Mouse (Mus musculus): ENCODE data around the gene Ccdc187.

The Ccdc187 gene

DNA sequence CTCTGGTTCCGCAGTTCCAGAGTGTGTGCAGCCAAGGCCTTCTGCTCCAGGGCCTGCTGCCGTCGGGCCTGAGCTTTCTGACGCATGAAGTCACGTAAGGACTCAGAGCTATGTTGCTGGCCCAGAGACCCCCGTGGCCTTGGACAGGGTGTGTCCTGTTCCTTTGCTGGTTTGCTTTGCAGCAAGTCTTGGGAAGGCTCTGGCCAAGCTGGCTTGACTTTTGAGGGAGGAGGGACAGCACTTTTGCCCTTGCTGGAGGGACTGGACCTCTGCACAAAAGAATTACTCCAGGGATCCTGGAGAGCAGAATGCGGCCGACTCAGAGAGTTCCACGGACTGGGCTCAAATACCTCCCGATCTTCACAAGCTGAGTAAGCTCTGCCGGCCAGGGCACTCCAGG, 13.8 kb downstream of the Ccdc187 start:
- no peak for DNase-seq (ENCODE audit: low spot score)

DNA sequence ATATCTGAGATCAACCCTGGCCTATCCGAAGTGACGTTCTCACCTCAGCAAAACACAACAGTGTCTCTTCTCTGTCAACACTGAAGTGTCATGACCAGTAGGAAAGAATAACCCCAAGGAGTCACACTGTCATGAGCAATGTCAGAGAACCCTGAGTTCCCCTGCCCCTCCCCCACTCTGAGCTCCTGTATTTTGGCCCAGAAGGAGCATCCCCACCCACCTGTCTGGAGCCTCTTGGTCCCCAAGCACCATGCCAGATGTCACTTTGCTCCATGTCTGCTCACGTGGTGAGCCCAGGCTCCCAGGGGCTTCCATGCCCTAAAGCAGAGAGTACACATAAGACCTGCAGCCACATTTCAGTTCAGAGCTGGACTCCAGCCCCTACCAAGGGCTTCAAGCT, 14.6 kb downstream of the Ccdc187 start:
- DNase-seq (ENCODE audit: low spot score), result no peak

DNA sequence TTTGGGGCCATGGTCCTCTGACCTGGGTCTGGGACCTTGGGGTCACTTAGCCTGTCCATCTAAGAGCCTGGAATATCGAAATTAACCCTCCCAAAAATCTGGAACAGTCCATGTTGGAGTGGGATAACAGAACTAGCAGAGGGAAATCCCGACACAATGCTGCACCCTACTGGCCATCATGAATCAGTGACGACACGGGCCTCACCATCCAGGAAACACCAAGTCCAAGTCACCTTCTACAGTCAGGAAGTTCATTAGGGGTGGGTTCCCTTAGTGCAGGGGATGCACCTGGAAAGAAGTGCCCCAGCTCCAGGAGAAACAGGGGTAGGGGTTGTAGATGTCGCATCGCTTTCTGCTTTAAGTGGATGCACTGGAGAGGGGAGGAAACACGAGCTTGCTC, 20.7 kb downstream of the Ccdc187 start:
- peak; percentile 51 for DNase-seq (ENCODE audit: low spot score)

DNA sequence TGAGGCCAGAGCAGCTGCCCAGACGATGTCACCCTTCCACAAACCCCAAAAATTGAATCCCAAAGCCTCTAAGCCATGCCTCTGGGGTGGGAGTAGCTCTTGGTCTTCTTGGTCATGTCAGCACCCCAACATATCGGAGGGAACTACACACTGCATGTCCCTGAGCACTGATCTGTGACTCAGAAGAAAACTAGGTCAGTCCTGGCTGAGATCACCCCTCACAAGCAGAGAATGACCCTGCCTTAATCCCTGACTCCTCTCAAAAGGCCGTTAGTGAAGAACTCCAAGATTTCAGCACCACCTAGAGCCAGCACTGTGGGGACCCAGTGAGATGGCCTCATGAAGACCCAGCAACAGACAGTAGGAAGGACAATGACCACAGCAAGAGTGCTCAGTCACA, 26.1 kb downstream of the Ccdc187 start:
- DNase-seq (ENCODE audit: low spot score), result no peak

DNA sequence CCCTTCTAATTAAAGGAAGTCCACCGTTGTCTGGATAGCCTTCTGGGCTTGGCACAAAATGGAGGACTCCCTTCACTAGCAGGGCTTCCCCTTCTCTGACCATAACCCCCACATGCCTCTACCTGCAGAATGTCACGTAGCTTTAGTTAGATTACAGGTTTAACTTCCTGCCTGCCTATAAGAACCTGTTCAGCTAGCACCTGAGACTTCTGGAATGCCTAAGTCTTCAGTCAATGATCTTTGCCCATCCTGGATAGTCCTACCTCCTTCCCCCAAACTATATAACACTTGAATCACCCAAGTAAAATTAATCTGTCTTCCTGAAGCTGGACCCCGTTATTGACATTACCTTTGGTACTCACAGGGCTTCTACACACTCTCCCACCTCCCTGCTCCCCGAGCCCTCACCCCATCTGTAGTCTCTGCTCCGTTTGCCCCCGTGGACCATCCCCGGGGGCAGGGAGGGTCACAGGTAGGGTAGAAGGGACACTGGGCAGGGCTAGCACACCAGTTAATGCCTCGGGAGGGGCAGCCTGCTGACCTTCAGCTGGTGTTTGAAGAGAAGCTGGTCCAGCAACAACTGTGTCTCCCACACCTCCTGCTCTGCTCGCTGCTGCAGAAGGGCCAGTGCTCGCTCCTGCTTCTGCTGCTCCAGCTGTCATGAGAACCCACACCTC, 28.2 kb downstream of the Ccdc187 start:
- DNase-seq (ENCODE audit: low spot score), result no peak

DNA sequence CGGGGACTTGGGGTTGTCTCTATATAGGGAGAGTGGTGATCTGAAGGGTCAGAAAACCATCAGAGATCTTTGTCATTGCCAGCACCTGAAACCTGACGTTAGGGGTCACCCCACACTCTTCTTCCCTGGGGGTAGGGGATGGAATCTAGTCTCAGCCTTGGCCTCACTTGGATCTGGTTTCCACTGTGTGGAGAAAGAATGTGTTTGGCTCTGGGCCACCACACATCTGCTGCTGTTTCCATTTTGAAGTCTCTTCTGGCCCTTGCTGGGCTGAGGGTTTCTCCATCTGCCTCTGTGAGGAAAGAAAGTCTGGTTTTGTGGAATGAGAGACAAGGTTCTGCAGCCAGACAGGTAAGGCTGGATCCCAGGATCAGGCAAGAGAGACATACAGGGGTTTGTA, 29.3 kb downstream of the Ccdc187 start:
- DNase-seq (ENCODE audit: low spot score), result no peak

DNA sequence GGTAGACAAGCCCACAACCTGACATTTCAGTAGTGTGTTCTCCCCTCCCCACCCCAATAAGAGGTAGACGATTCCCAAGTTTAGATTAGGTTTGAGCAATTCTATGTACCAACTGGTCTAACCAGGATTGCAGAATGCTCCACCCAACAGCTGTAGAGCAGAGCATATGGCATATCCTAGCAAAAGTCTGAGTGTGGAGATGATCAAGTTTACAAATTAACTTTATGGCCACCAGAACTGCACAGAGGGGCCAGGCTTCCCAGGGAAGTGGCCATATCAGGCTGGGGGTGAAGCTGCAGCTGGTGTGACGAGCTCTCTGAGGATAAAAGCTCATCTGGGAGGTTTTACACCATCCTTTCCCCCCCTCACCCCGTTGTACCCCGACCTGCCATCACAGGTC, 29.7 kb downstream of the Ccdc187 start:
- no peak for DNase-seq (ENCODE audit: low spot score)

DNA sequence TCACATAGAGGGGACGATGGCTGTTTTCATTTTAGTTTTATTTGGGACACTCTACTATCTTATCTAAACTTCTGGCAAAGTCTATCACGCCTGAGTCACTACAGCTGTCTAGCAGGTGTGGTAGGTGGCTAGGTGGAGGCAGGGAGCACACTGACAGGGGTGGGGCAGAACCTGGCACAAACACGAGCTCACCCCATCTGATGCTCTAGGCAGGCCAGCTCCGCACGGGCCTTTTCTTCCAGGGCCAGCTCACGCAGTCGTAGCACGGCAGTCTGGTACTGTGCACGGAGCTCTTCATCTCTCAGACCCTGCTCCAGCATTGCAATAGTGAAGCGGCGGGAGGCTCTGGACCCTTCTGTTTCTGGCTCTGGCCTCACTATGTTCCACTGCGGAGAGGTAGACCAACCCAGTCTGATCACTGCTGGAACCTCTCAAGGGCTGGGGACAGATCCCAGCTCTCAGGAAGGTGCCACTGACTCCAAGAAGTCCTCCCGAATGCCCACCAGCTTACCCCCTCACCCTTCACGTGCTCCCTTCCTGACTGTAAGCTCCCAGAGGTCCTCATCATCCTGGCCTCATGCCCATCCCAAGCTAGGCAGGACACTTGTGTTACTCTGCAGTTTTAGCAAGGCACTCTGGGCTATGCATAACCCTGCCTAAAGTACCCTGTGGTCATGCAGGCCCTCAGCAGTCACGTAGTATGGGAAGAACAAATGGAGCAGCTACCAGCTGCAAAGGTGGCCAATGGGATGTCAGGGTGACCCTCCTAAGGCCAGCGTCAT, 36.9 kb downstream of the Ccdc187 start:
- no peak for DNase-seq (ENCODE audit: low spot score)

DNA sequence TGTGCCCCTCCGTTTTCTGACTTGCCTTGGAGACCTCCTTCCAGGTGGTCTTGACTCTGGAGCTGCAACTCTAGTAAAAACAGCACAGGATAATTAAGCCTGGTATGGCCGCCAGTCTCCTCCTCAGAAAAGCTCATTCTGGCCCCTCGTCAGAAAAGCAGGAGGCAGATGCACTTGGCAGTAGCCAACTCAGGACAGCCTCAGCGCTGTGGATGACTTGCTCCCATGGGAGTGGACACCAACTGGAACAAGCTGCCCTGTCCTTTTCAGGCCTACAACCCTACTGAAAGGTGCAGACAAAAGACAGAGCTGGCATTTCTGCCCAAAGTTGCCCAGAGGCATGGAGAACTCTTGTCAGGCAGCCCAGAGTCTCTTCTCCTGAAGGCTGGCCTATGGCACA, 39.5 kb downstream of the Ccdc187 start:
- no peak for DNase-seq (ENCODE audit: low spot score)

DNA sequence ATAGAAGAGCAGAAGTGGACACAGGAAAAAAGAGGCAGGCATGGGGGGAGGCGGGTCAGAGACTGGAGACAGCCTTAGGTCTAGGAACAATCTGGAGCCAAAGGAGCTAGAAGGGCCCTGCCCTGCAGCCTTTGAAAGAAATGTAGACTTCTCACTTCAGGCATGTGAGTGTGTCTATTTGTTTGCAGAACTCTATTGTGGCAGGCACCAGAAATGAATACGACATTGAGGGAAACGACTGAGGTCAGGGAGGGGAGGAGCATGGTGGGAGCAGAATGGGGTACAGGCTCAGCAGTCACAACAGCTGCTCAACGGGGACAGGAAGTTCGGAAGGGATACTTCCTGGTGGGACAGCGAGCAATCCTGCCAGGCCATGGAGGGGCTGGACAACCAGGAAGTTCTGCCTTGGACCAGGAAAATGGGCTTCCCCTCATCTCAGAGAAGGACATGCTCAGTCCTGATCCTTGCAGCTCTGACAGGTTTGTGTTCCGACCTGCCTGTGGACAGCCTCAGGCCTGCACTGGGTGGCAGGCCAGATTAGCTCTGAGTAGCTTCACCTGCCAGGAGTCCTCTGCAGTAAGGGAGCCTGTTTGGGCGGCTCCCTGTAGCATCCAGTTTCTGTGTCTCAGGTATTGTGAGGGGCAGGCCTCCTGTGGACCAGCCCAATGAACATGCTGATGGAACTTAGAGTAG, 41.7 kb downstream of the Ccdc187 start:
- no peak for DNase-seq (ENCODE audit: low spot score)

DNA sequence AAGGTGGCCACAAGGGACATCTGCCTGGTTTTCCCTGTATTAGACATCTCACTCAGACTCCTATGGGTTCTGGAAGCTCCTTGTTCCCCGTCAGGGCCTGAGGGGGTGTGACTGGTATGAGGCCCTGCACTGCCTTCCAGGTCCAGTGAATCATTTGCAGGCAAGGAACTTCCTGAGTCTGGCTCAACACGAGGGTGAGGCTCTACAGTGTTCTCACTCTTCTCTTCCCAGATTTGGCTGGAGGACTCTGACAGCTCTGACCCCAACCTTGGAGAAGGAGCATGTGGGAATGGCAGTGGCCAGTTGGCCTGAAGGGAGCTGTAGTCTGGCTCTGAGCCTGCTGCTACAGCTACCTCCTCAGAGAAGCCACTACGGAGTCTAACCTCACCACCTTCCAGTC, 46.8 kb downstream of the Ccdc187 start:
- DNase-seq (ENCODE audit: low spot score), result no peak

DNA sequence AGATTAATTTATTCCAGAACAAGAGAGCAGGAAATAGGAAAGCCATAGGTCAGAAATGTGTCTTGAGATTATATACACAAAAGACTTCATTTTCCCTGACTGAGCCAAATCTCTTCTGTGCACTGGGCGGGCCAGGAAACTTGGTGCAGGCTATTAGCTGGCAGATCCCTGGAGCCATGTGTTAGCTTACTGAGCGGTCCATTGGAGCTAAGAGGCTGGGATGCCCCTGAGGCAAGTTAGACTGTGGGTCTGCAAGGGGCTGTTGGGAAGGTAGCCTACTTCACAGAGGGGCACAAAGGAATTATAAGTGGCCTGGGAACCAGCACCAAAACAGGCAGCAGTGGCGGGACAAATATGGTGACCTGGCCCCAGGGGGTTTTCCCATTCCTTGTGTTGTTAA, 53.5 kb downstream of the Ccdc187 start:
- no peak for DNase-seq (ENCODE audit: low spot score)

DNA sequence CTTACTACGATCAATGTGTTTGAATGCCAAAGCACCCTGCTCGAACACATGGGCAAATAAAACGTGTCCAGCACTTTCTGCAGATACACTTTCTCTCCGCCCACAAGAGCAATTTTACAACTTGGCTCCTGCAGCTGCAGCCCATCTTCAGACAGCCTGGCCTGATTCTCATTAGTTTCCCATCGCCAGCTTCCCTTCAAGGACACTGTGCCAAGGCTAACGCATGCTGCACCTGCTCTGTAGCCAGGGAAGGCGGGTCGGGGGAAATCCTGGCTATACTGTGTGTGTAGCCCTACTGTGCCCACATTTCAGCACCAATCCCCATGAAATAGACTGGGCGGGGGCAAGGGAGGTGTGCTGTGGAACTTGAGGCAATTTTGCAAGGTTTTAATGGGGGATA, 54.0 kb downstream of the Ccdc187 start:
- DNase-seq (ENCODE audit: low spot score), result no peak

DNA sequence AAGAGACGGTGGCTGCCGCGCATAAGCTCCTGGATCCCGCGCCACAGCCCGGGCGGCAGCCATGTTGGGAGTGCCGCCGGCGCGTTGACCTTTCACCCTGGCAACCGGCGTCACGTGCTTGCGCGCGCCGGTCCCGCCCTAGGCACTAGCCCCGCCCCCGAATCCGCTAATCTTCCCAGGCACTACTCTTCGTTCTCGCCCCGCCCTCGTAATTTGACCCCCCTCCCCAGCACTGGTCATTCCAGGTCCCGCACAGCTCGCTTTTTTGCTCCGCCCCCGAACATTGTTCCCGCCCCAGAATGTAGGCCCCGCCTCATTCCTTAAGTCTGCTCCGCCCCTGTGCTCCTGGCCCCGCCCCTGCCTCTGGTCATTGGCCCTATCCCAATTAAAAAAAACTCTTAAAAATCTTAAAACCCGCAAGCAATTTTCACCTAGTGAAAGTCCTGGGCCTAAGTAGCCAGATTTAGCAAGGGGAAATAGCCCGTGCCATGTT, 57.0 kb downstream of the Ccdc187 start, which contains the start of gene Qsox2:
Gene Qsox2 (minus strand): TSS at position 236 of the 493 bp plus-strand sequence.
- DNase-seq (ENCODE audit: low spot score), result peak; percentile 89

DNA sequence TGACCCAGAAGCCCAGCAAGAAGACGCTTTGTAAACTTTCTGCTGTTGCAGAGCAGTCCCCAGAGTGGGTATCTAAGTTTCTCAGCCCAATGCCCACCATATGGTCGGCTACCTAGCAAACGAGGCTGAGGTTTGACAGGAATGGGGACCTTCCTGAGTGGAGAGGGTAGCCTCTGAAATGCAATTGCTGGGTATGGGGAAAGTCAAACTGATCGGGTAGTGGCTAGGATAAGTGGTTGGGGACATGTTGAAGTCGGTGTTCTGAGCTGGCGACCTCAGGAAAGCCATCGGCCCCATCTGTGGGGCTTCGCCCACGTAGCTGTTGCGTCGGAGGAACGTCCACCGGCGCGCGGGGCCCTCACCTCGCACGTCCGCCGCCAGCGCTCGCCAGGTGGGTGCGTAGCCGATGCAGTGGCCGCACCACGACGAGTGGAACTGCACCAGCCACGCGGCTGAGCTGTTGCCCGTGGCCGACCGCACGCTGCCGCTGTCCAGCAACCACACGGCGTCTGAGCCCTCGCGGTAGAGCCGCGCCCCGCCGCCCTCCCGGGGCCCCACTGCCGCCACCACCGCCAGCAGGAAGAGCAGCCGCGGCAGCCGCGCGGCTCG, 57.6 kb downstream of the Ccdc187 start:
- no peak for DNase-seq (ENCODE audit: low spot score)

DNA sequence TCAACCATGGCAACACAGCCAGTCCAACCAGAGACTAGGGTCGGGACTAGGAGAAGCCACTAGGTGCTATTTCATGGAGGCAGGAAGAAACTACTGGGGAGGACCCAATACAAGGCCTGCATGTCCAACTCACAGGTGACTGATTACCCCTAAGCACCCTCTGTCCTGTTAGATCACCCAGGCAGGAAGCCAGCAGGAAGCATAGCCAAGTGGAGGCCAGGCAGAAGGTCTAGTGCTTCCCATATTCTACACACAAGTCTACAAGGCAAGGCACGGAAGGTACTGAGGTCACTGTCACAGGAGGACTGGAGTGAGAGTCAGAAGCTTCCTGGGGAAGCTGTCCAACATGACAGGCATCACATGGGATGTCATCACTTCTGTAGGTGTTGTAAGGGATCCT, 59.6 kb downstream of the Ccdc187 start:
- DNase-seq (ENCODE audit: low spot score), result no peak

DNA sequence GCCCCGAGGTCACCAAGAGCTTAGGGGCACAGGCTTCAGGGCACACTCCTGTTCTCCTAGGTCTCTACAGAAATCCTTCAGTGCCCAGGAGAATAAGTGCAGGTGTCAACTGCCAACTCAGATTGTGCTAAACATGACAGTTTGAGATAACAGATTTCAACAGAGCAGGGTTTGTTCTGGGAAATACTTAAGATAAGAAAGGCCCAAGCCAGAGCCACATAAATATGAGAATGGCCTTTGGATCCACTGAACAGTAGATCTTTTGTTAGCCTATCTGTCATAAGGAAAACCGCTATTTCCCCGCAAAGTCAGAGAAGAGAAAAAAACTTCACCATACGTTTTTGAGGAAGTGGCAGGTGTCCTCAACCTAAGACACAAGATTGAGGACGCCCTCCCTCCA, 60.1 kb downstream of the Ccdc187 start:
- no peak for DNase-seq (ENCODE audit: low spot score)

DNA sequence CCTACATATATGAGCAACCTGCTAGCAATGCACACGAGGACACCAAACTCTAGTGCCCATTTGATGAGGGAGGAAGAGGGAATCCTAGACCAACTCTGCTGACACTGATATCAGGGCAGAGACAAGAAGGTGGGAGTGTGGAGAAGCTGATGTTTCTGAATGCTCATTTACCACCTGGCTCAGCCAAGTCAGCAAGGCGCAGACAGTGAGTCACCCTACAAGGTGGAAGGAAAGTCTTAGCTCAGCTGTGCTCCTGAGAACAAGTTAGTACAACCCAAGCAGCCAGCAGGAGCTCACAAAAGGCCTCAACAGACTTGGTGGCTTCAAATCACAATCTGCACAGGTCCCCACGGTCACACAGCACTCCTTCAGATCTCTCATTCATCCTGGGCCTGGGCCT, 63.0 kb downstream of the Ccdc187 start:
- DNase-seq (ENCODE audit: low spot score), result no peak

DNA sequence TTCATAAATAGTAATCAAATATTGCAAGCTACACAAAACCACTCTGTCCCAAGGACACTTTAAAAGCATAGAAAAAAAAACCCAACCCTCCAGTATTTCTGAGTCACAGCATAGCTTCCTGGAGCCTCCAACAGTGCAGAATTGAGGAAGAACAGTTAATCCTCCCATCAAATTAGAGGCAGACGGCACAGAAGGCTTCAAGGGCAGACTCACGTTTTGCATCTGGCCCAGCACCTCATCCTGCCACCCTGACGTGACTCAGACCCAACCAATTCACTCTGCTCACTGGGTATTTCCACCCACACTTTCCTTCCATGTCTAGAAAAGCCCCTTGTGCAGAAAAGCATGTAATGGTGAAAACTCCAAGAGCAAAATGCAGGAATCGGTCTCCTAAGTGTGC, 64.1 kb downstream of the Ccdc187 start:
- no peak for DNase-seq (ENCODE audit: low spot score)

DNA sequence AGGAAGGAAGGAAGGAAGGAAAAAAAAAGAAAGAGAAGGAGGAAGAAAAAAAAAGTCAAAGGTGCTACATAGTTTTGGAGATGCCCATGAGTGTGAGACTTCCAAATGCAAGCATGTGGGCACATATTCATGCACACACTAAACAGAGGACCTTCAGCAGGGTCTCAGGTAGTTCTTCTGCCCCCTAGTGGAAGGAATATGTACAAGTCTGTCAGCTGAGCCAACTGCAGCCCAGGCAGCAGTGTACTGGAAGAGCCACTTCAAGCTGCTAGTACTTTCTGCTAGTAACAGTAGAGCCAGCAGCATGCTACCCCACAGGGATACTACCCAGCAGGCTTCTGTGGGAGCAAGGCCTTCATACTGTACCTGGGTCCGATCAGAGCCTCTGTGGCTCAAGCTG, 66.6 kb downstream of the Ccdc187 start:
- DNase-seq (ENCODE audit: low spot score), result peak; percentile 62

DNA sequence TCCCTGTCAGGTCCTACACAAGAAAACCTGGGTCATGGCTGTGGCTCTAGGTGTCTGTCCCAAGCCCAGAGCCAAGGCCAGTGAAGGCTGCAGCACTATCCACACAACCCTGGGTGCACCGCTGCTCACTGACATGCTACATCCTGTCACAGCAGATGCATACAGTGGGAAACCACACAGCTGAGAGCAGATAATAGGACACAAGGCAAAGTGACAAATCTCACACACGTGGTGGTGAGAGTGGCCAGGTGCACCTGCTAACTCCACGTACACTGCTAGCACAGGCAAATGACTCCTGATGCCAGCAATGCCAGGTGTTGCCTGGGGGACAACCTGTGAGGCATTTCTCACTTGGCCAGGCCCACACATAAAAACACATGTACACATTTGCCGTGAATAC, 69.1 kb downstream of the Ccdc187 start:
- no peak for DNase-seq (ENCODE audit: low spot score)

DNA sequence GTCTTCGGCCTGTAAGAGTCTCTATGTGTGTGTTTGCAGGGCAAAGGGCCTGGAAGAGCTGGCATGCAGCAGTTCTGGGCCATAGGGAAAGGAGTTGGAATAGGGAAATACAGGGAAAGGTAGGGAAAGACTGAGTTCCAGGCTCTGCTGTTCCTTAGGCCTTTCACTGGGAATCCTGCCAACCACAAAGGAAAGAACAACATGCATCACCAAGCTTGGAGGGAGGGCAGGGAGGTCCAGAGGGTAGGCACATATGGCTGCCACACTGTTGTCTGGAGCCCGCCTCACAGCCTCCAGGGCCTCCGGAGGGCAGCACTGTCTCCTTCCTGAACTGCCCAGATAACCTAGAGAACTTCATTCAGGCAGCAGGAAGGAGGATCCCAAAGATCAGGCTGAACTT, 70.4 kb downstream of the Ccdc187 start:
- no peak for DNase-seq (ENCODE audit: low spot score)

DNA sequence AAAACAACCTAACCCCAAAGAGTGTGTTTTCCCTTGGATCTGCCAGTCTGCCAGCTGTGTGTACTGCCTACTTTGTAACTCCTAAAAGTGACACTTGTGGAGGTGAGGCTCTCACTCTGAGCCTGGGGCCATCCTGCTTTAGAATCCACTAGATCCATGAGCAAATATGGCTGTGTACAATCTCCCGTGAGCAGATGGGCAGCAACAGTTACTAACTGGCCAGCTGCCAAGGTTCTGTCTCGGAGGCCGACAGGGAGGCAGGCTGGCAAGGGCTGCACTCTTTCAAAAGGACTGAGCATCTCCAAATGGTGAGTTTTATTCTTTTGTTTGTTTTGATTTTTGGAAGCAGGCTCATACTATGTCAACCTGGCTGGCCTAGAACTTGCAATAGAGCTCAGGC, 79.8 kb downstream of the Ccdc187 start:
- peak; percentile 35 for DNase-seq (ENCODE audit: low spot score)
